Mouse (Mus musculus): ENCODE data around the gene Defb9. TPM values are rescaled to one million over a fixed set of nuclear protein-coding genes. Genes with fewer than 3 reads are reported as not detected.

The Defb9 gene
- polyA plus RNA-seq, 1 experiment from 2014 or later = not detected

Other genes with a start within 250 kb of the Defb9 start
- gene Defa17, start 229.6 kb downstream of the Defb9 start, polyA plus RNA-seq (2014; fragmentation: Nextera tagmentation; extraction: Ambion mirVana) = not detected in 2 replicates
- gene Defa34, start 219.6 kb downstream of the Defb9 start, polyA plus RNA-seq (2014; fragmentation: Nextera tagmentation; extraction: Ambion mirVana) = not detected in 2 replicates
- not detected in 2 replicates for gene AY761184, start 181.8 kb downstream of the Defb9 start, polyA plus RNA-seq (2014; fragmentation: Nextera tagmentation; extraction: Ambion mirVana)
- gene Defa24, start 150.9 kb downstream of the Defb9 start, polyA plus RNA-seq (2014; fragmentation: Nextera tagmentation; extraction: Ambion mirVana) = not detected in 2 replicates
- not detected in 2 replicates for gene Defb50, start 61.9 kb downstream of the Defb9 start, polyA plus RNA-seq (2014; fragmentation: Nextera tagmentation; extraction: Ambion mirVana)
- not detected in 2 replicates for gene Defb2, start 45.5 kb downstream of the Defb9 start, polyA plus RNA-seq (2014; fragmentation: Nextera tagmentation; extraction: Ambion mirVana)
- not detected in 2 replicates for gene Defb10, start 26.5 kb downstream of the Defb9 start, polyA plus RNA-seq (2014; fragmentation: Nextera tagmentation; extraction: Ambion mirVana)
- gene Defb11, start 21.0 kb upstream of the Defb9 start, polyA plus RNA-seq (2014; fragmentation: Nextera tagmentation; extraction: Ambion mirVana) = not detected in 2 replicates
- gene Defb15, start 47.3 kb upstream of the Defb9 start, polyA plus RNA-seq (2014; fragmentation: Nextera tagmentation; extraction: Ambion mirVana) = not detected in 2 replicates
- not detected in 2 replicates for gene Defb35, start 52.9 kb upstream of the Defb9 start, polyA plus RNA-seq (2014; fragmentation: Nextera tagmentation; extraction: Ambion mirVana)
- not detected in 2 replicates for gene Defb13, start 61.3 kb upstream of the Defb9 start, polyA plus RNA-seq (2014; fragmentation: Nextera tagmentation; extraction: Ambion mirVana)
- gene Fam90a1a, start 73.3 kb upstream of the Defb9 start, polyA plus RNA-seq (2014; fragmentation: Nextera tagmentation; extraction: Ambion mirVana) = not detected in 2 replicates
- gene Ccdc70, start 84.4 kb upstream of the Defb9 start, polyA plus RNA-seq (2014; fragmentation: Nextera tagmentation; extraction: Ambion mirVana) = not detected in 2 replicates
- gene Atp7b, start 174.9 kb upstream of the Defb9 start, polyA plus RNA-seq (2014; fragmentation: Nextera tagmentation; extraction: Ambion mirVana) = 0.78 and 0.93 TPM in 2 replicates
- gene Alg11, start 175.3 kb upstream of the Defb9 start, polyA plus RNA-seq (2014; fragmentation: Nextera tagmentation; extraction: Ambion mirVana) = 34.5 and 43.8 TPM in 2 replicates
- not detected in 2 replicates for gene Nek5, start 239.6 kb upstream of the Defb9 start, polyA plus RNA-seq (2014; fragmentation: Nextera tagmentation; extraction: Ambion mirVana)

Measured in limb, embryonic 11.5 days (tissue).